Mouse (Mus musculus): ENCODE results near the gene Gm7075. TPM values are rescaled to one million over a fixed set of nuclear protein-coding genes. Genes with fewer than 3 reads are reported as not detected.
A peak's percentile ranks its signal among the peaks of the same experiment; 100 is the strongest.
"Not testable (repeated sequence)": the region's sequence is repeated elsewhere in the genome, so short reads cannot be mapped to it uniquely, and the experiment has no call there.

Gene Gm7075
- polyA plus RNA-seq, 1 experiment: not detected

DNA sequence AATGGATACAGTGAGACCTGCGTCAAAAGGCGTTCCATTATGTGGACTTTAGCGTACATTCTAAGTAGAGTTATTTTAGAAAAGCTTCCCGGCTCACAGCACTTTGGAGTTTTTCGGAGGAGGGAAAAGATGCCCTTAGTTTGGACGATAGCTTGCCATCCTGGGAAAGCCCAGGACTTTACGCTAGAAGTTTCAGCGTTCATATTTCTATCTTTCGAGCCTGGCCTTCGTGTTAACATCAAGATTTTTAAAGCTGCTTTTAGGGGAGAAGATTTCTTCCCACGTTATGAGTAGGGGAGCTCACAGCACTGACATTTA, 7.4 kb upstream of the Gm7075 start:
- Histone ChIP-seq H3K4me3 (ENCODE audit: insufficient read depth, low read depth, low read length) (peak overlapping the region; percentile 58), H3K4me1 (ENCODE audit: control insufficient read depth, insufficient read depth, insufficient read length, low read length) (0 out of 2 replicates have a peak, but pooled peaks cover 2% of the 10 kb centered on the region), H3K27ac (replicated peaks; ENCODE audit: low read depth, low read length) (no peak overlapping the region)

DNA sequence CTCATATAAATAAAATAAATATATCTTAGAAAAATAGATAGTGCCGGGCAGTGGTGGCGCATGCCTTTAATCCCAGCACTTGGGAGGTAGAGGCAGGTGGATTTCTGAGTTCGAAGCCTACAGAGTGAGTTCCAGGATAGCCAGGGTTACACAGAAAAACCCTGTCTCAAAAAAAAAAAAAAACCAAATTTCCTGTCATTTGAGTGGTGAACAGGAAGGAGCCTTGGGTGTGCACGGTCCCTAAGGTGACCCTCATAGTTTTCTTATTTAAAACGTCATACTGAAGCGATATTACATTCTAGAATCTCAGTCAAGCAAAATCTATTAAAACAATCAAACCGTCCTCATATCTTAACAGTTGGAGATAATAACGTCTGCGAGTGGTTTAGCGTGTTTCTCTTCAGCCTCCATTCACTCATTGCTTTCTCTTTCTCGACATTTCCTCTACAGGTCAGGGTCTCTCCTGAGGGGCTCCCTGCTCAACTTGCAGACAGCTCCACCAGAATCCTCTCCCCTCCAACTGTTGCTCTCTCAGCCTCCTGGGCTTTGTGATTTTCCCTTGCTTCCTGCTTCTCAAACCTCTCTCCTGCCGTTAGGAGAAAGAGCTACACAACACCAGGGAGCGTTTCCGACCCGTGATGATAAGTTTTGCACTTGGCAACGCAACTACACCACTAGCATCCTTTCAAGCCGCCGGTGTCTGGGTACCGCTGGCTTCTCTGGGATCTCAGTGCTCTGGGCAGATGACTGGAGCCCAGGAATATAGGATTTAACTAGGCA, 6.8 kb upstream of the Gm7075 start:
- peak overlapping the region; percentile 58 for H3K4me3 ChIP-seq (ENCODE audit: insufficient read depth, low read depth, low read length)
- 0 out of 2 replicates have a peak, but pooled peaks cover 2% of the 10 kb centered on the region for H3K4me1 ChIP-seq (ENCODE audit: control insufficient read depth, insufficient read depth, insufficient read length, low read length)
- no peak overlapping the region for H3K27ac ChIP-seq (replicated peaks; ENCODE audit: low read depth, low read length)

DNA sequence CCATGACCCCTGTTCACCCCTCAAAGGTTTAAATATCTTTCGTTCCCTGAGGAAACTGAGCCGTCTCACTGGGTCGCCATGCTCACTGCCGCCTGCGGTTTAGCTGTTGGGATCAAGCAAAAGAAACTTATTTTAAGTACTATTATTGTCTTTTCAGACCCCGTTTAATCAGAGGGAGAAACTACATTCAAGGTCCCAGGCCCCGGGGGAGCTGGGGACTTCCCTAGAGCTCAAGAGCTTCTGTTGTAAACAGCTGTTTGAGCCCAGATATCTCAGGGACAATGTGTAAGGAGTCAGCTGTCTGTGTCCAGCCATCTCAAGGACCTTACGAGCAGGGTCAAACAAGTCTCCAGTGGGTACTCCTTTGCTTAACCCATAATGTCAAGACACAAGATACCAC, 5.6 kb upstream of the Gm7075 start:
- Histone ChIP-seq H3K27ac (replicated peaks; ENCODE audit: low read depth, low read length) (no peak overlapping the region), H3K4me1 (ENCODE audit: control insufficient read depth, insufficient read depth, insufficient read length, low read length) (0 out of 2 replicates have a peak, but pooled peaks cover 2% of the 10 kb centered on the region), H3K4me3 (ENCODE audit: insufficient read depth, low read depth, low read length) (no peak overlapping the region)

DNA sequence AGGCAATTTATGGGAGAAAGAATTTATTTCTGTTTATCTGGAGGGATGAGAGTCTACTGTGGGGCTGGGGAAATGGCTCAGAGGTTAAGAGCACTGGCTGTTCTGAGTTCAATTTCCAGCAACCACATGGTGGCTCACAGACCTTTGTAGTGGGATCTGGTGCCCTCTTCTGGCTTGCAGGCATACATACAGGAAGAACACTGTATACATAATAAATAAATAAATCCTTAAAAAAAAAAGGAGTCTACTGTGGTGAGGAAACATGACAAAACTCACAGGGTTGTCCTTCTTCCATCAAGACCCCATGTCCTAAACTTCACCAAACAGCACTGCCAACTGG, 2.9 kb upstream of the Gm7075 start:
- no peak overlapping the region for H3K27ac ChIP-seq (replicated peaks; ENCODE audit: low read depth, low read length)

DNA sequence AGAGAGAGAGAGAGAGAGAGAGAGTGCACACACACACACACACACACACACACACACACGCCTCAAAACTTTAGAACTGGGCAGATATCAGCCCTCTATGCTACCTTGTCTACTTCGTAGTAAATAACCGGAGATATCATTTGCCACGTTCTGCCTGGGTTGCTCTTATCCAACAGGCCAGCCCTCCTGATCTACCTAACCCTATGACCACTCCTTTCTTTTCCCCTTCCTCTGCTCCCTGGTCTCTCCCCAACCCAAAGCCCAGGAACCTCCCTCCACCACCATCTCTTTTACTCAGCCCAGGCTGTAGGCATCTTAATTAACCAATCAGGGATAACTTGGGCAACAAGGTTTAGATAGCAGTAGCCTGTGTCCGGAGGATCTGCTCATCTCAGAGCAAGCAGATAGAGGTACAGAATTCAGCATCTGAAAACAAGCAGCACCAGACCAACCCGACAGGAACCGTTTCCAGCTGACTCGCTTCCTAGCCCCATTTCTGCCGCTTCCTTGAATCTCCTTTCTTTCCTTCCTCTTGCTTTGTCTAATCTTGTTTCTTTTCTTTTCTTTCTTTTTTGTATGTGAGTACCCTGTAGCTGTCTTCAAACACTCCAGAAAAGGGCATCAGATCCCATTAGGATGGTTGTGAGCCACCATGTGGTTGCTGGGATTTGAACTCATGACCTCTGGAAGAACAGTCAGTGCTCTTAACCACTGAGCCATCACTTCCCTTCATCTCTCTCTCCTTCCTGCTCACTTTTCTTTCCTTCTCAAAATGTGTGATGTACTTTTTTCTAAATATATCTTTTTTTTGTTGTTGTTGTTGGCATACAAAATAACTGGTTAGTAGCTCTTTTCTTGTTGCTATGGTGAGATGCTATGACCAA, 2.2 kb upstream of the Gm7075 start:
- H3K4me1 ChIP-seq (ENCODE audit: control insufficient read depth, insufficient read depth, insufficient read length, low read length): 0 out of 2 replicates have a peak, but pooled peaks cover 2% of the 10 kb centered on the region
- H3K27ac ChIP-seq (replicated peaks; ENCODE audit: low read depth, low read length): no peak overlapping the region
- H3K4me3 ChIP-seq (ENCODE audit: insufficient read depth, low read depth, low read length): no peak overlapping the region

More for the DNA sequence above, 2.9 kb upstream of the Gm7075 start:
- H3K4me1 ChIP-seq (ENCODE audit: control insufficient read depth, insufficient read depth, insufficient read length, low read length): 0 out of 2 replicates have a peak, but pooled peaks cover 2% of the 10 kb centered on the region
- no peak overlapping the region for H3K4me3 ChIP-seq (ENCODE audit: insufficient read depth, low read depth, low read length)

DNA sequence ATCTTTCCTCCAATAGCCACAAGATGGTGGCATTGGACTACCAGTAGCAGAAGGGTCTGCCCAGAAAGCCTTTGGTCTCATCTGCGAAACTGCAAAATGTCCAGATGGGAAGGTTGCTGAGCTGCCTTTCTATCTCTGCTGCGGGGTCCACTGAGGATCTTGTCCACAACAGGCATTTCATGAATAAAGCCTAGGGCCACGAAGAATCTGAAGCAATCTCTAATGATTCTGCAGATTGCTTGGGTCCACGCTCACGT, 1.1 kb upstream of the Gm7075 start:
- no peak overlapping the region for H3K4me3 ChIP-seq (ENCODE audit: insufficient read depth, low read depth, low read length)
- no peak overlapping the region for H3K27ac ChIP-seq (replicated peaks; ENCODE audit: low read depth, low read length)
- no peaks in the 10 kb centered on the region for H3K4me1 ChIP-seq (ENCODE audit: control insufficient read depth, insufficient read depth, insufficient read length, low read length)

DNA sequence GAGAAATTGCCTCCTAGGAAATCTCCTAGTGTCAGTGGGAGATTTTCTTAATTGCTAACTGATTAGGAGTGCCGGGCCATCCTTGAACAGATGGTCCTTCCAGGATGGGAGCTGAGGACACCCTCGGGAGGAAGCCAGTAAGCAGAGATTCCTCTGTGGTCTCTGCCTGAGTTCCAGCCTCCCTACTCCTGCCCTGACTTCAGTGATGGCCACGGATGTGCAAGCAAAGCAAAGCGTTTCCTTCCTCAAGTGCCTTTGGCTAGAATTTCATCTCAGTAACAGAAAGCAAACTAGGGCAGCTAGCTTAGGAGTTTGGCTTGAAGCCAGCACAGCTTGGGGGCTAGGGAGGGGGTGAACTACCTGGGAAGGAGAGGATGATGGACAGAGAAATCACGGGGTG, 4.5 kb downstream of the Gm7075 start:
- H3K4me3 ChIP-seq (ENCODE audit: insufficient read depth, low read depth, low read length): no peak overlapping the region
- 0 out of 2 replicates have a peak, but pooled peaks cover 3% of the 10 kb centered on the region for H3K4me1 ChIP-seq (ENCODE audit: control insufficient read depth, insufficient read depth, insufficient read length, low read length)
- H3K27ac ChIP-seq (replicated peaks; ENCODE audit: low read depth, low read length): no peak overlapping the region

DNA sequence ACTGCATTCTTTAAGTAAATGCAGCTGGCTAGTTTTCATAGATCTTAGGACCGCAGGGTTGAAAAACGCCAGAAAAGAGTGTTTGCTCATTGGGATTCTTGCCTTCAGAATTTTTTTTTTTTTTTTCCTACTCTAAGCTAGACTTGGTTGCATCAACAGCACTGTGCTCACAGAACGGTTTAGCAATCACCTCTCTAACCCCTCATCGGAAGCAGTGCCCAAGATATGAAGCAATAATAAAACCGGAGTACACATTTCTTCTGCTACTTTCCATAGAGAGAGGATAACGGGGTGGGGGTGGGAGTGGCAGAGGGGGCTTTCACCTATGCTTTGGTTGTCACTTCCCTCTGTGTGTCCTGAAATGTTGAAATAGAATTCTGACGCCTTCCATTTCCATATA, 5.7 kb downstream of the Gm7075 start:
- no peak overlapping the region for H3K27ac ChIP-seq (replicated peaks; ENCODE audit: low read depth, low read length)
- no peak overlapping the region for H3K4me3 ChIP-seq (ENCODE audit: insufficient read depth, low read depth, low read length)
- H3K4me1 ChIP-seq (ENCODE audit: control insufficient read depth, insufficient read depth, insufficient read length, low read length): 0 out of 2 replicates have a peak, but pooled peaks cover 3% of the 10 kb centered on the region

DNA sequence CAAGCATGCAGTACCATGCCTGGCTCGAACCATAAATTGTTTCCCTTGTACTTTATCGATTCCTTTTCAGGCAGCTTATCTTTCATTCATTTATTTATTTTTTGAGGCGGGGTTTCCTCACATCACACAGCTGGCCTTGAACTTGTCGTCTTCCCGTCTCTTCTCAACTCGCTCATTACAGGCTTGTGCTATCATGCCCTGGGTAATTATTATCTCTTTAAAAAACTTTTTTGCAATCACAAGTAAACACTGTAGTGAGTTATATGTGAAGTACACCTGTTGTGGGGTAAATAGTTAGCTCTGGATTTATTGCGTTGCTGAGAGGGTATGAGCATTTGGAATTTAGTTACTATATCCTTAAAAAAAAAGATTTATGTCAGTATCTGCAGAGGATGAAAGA, 6.3 kb downstream of the Gm7075 start:
- Histone ChIP-seq H3K4me1 (ENCODE audit: control insufficient read depth, insufficient read depth, insufficient read length, low read length) (0 out of 2 replicates have a peak, but pooled peaks cover 3% of the 10 kb centered on the region), H3K4me3 (ENCODE audit: insufficient read depth, low read depth, low read length) (no peak overlapping the region), H3K27ac (replicated peaks; ENCODE audit: low read depth, low read length) (no peak overlapping the region)

DNA sequence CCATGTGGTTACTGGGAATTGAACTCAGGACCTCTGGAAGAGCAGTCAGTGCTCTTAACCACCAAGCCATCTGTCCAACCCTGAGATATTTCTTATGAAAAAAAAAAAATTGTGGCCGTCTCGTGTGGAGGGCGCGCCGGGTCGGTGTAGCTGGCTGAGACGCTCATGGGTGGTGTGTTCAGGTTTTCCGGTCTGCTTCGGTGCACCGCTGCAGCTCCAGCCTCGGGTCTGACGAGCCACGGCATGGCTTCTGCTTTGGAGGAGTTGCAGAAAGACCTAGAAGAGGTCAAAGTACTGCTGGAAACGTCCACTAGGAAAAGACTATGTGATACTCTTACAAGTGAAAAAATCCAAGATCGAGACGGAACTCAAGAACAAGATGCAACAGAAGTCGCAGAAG, 8.8 kb downstream of the Gm7075 start:
- Histone ChIP-seq H3K4me3 (ENCODE audit: insufficient read depth, low read depth, low read length) (no peak overlapping the region), H3K27ac (replicated peaks; ENCODE audit: low read depth, low read length) (no peak overlapping the region), H3K4me1 (ENCODE audit: control insufficient read depth, insufficient read depth, insufficient read length, low read length) (0 out of 2 replicates have a peak, but pooled peaks cover 3% of the 10 kb centered on the region)

DNA sequence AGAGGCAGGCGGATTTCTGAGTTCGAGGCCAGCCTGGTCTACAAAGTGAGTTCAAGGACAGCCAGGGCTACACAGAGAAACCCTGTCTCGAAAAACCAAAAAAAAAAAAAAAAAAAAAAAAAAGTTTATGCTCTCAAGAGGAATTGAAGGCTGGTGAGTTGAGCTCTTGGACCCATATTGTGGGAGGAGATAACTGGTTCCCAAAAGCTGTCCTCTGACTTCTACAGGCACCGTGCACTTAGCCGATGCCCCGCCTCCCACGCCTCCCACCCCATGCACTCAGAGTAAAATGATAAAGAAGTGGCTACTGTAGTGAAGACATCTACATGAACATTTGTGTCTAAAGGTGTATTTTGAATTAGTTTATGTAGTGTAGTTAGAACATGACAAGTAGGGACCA, 9.9 kb downstream of the Gm7075 start:
- not testable (repeated sequence) for H3K27ac ChIP-seq (replicated peaks; ENCODE audit: low read depth, low read length); H3K4me1 ChIP-seq (ENCODE audit: control insufficient read depth, insufficient read depth, insufficient read length, low read length); H3K4me3 ChIP-seq (ENCODE audit: insufficient read depth, low read depth, low read length)

DNA sequence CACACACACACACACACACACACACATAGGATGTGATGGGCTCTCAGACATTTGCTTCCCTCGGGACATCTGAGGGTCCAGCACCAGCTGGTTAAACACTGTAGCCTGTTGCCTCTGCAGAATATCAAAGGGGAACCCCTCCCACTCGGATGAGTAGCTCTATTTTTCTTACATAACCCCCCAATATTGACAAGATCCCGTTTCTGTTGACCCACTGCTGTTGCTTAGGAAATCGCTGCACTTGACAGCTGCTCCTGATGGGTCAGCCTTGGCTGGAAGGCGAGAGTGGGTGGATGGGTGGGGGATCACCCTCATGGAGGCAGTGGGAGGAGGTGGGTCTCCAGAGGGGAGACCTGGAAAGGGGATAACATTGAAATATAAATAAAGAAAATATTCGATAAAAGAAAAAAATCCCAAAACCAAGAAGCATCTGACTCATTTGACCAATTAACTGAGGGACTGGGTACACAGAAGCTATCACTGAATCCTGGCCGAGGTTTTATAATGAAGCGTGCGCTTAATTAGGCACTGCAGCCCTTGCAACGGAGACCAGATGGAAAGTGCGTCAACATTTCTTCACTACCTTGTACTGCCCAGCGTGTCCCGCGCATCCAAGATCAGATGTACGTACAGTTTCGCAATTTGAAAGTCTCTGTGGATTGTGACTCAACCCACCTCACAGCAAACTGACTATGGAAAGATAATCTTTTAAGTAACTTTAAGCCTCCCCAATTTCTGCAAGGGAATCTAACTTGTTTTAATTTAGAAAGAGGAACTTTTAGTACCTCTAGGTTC, 11.2 kb downstream of the Gm7075 start:
- H3K4me1 ChIP-seq (ENCODE audit: control insufficient read depth, insufficient read depth, insufficient read length, low read length): no peaks in the 10 kb centered on the region
- H3K27ac ChIP-seq (replicated peaks; ENCODE audit: low read depth, low read length): no peak overlapping the region
- no peak overlapping the region for H3K4me3 ChIP-seq (ENCODE audit: insufficient read depth, low read depth, low read length)

DNA sequence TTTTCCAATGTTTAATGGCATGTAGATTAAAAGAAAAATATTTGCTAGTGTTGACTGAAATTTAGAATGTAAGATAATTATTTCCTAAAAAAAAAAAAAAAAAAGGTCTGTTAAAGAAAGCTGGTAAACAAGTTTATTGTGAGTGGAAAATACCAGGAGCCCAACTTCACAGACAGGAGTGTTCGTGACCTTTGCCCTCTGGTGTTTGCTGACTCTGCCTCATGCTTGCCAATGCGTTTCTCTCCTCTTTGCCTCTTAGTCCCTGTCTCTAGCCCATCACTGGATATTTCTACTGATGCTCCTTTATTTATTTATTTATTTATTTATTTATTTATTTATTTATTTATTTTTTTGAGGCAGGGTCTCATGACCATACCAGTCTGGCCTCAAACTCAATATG, 18.0 kb downstream of the Gm7075 start:
- Histone ChIP-seq H3K4me1 (ENCODE audit: control insufficient read depth, insufficient read depth, insufficient read length, low read length) (no peaks in the 10 kb centered on the region), H3K27ac (replicated peaks; ENCODE audit: low read depth, low read length) (no peak overlapping the region), H3K4me3 (ENCODE audit: insufficient read depth, low read depth, low read length) (no peak overlapping the region)

DNA sequence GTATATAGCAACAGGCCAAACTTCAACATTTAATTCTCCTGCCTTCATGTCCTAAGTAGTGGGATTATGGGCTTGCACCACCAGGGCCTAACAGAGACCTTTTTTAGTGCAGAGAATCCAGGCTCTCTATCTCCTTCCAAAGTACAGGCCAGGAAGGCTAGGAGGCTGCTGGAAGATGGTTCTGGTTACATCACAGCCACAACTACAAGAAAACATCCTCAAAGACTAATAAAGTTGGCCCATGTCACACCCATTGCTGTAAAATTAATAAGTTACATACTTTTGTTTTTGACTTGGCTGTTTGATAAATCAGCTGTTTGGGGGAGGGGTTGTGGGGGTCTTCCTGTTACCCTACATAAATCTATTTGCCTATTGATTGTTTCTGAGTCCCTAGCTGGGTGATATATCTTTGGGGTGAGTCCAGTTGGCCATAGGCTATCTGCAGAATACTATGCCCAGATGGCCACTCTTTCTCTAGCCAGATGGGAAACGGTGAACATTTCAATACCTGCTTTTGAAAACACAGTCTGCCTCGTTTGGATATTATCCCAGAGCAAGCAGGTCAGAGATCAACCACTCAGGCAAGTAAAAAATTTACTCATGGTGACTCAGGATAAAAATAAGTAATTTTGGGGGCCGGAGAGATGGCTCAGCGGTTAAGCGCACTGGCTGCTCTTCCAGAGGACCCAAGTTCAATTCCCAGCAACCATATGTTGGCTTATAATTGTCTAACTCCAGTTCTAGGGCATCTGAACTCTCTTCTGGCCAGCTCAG, 18.7 kb downstream of the Gm7075 start:
- H3K4me1 ChIP-seq (ENCODE audit: control insufficient read depth, insufficient read depth, insufficient read length, low read length): no peaks in the 10 kb centered on the region
- no peak overlapping the region for H3K27ac ChIP-seq (replicated peaks; ENCODE audit: low read depth, low read length)
- no peak overlapping the region for H3K4me3 ChIP-seq (ENCODE audit: insufficient read depth, low read depth, low read length)

DNA sequence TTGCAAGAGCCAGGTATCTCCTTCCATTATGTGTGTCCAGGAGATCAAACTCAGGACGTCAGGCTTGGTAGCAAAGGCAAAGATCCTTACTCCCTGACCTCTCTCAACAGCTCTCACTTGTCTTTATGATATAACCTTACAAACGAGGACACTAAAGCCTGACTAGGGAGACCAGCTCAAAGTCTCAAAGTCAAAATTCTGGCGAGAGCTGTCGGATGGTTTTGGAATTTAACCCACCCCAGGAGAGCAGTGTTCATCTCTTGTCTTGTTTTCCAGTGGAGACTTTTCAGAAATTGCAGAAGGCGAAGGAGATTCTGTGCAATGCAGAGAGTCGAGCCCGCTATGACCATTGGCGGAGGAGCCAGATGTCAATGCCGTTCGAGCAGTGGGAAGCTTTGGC, 24.6 kb downstream of the Gm7075 start:
- H3K4me1 ChIP-seq (ENCODE audit: control insufficient read depth, insufficient read depth, insufficient read length, low read length): no peaks in the 10 kb centered on the region
- no peak overlapping the region for H3K27ac ChIP-seq (replicated peaks; ENCODE audit: low read depth, low read length)
- no peak overlapping the region for H3K4me3 ChIP-seq (ENCODE audit: insufficient read depth, low read depth, low read length)

Data from brown adipose tissue, adult 24 weeks (tissue).